ENCODE assay signal across 9 mouse cellular contexts in genomic region chrX:60892098-60892800, GRCm38 (mm10). TPM values are rescaled to one million over a fixed set of nuclear protein-coding genes. Genes with fewer than 3 reads are reported as not detected.
DNase-seq lines count a peak whose midpoint lies in the region; ATAC-seq lines count a peak whose summit lies in the region.
"Had no signal": no experiment of that assay in that cellular context is flagged by ENCODE, and none has a peak within 500 bp of the region (broad histone marks: within the 10 kb centered on the region; RNA-seq: fewer than 3 reads in every experiment).

No protein-coding gene starts in this region.

- H3K27me3 ChIP-seq in lung, embryonic 15.5 days = peaks cover 91% of the 10 kb centered on the region
- peaks cover 74% of the 10 kb centered on the region for H3K27me3 ChIP-seq in forebrain, embryonic 10.5 days (ENCODE audit: poor library complexity, severe bottlenecking)
- H3K27me3 ChIP-seq in neural tube, embryonic 13.5 days = peaks cover 40% of the 10 kb centered on the region

- ATAC-seq in lung, embryonic 15.5 days (ENCODE audit: borderline replicate concordance, extremely low read depth, low FRiP score, low TSS enrichment) = peak; percentile 46; the same call in 1 of the 2 replicates
- peak; percentile 78 for ATAC-seq in neural tube, embryonic 13.5 days (ENCODE audit: low read depth)
- ATAC-seq in activated CD4-positive, CD25-positive, alpha-beta regulatory T cell, adult 4 months = no peak

- WGBS in lung, embryonic 15.5 days = 19% methylated on average over 43 of the region's 102 CpGs
- WGBS in forebrain, embryonic 10.5 days = 37% methylated on average over 94 of the region's 102 CpGs
- WGBS in neural tube, embryonic 13.5 days = 28% methylated on average over 61 of the region's 102 CpGs

- no peaks in the 10 kb centered on the region for H3K36me3 ChIP-seq in lung, embryonic 15.5 days
- H3K36me3 ChIP-seq in forebrain, embryonic 10.5 days (replicated peaks) = peaks cover 8% of the 10 kb centered on the region
- no peaks in the 10 kb centered on the region for H3K36me3 ChIP-seq in neural tube, embryonic 13.5 days

- peak overlapping the region; percentile 77 for H3K4me2 ChIP-seq in lung, embryonic 15.5 days
- peak overlapping the region; percentile 66 for H3K4me2 ChIP-seq in neural tube, embryonic 13.5 days

- intact Hi-C loops in left cerebral cortex, postnatal 25 days (cut with DNase I) = loop anchor here (10.0 kb wide), 2 partner anchors 153 to 347 kb away; no protein-coding TSS in a partner anchor

- H3K9me3 ChIP-seq in lung, embryonic 15.5 days = no peaks in the 10 kb centered on the region
- H3K9me3 ChIP-seq in forebrain, embryonic 10.5 days = no peaks in the 10 kb centered on the region; the same call in 1 of the 2 replicates
- H3K9me3 ChIP-seq in neural tube, embryonic 13.5 days = no peaks in the 10 kb centered on the region

- peak; percentile 7 for DNase-seq in adrenal gland, postnatal 14 days
- DNase-seq in adrenal gland, adult 8-10 months = no peak
- no peak for DNase-seq in lung, postnatal 36 days
- DNase-seq in forebrain, embryonic 10.5 days (ENCODE audit: extremely low spot score, low spot score) = peak; percentile 47
- peak; percentile 10 to 18 for DNase-seq in left cerebral cortex, postnatal 25 days (ENCODE audit: low spot score in 2 of 2)

- peak overlapping the region; percentile 41 for H3K4me3 ChIP-seq in lung, embryonic 15.5 days
- H3K4me3 ChIP-seq in forebrain, embryonic 10.5 days = peak overlapping the region; percentile 69
- peak overlapping the region; percentile 54 for H3K4me3 ChIP-seq in neural tube, embryonic 13.5 days

- H3K4me1 ChIP-seq in lung, embryonic 15.5 days = no peaks in the 10 kb centered on the region
- peaks cover 47% of the 10 kb centered on the region for H3K4me1 ChIP-seq in forebrain, embryonic 10.5 days
- H3K4me1 ChIP-seq in neural tube, embryonic 13.5 days (replicated peaks) = peaks cover 25% of the 10 kb centered on the region

- H3K9ac ChIP-seq in lung, embryonic 15.5 days = no peak overlapping the region
- H3K9ac ChIP-seq in neural tube, embryonic 13.5 days = peak overlapping the region; percentile 69

- H3K27ac ChIP-seq in lung, embryonic 15.5 days = no peak overlapping the region
- H3K27ac ChIP-seq in forebrain, embryonic 10.5 days = peak overlapping the region; percentile 93
- H3K27ac ChIP-seq in neural tube, embryonic 13.5 days (replicated peaks) = 0 out of 2 replicates have a peak overlapping the region, but pooled peaks have one; percentile 3

RNA-seq across cellular contexts. Expression of gene Sox3, which starts 1.0 kb away (rescaled TPM):
- total RNA-seq in adrenal gland, postnatal 14 days (2021) = not detected in 2 replicates
- total RNA-seq in adrenal gland, adult 8-10 months (2022) = not detected
- polyA plus RNA-seq in lung, embryonic 15.5 days (2015; fragmentation: Nextera tagmentation; extraction: Ambion mirVana) = not detected in 2 replicates
- 4.7 and 5.2 TPM in 2 replicates for polyA plus RNA-seq in forebrain, embryonic 10.5 days (2016; fragmentation: Nextera tagmentation; extraction: Ambion mirVana)
- total RNA-seq in left cerebral cortex, postnatal 25 days (2021) = 1 to 10 TPM; 1.4 to 1.5 TPM
- polyA plus RNA-seq in neural tube, embryonic 13.5 days (2015; fragmentation: Nextera tagmentation; extraction: Ambion mirVana) = 0.56 and 0.71 TPM in 2 replicates
- polyA plus RNA-seq in activated CD4-positive, CD25-positive, alpha-beta regulatory T cell, adult 4 months (2017; shearing (Covaris generic)) = not detected
- polyA plus RNA-seq: C2C12 had no signal

Comparison
In these comparisons a context has a peak if more than half of its experiments do, and no peak if none do; other contexts are left out.
1. DNase-seq: peak in adrenal gland, postnatal 14 days (single experiment), forebrain, embryonic 10.5 days (single experiment) and left cerebral cortex, postnatal 25 days (2 of 2); none in adrenal gland, adult 8-10 months (single experiment) and lung, postnatal 36 days (single experiment).
2. Peak in every context shown above with its lines, with median percentiles within 50 percentile points of each other: H3K4me3 ChIP-seq.